Mouse (Mus musculus) colon, adult 2 months (tissue): ENCODE results near the gene Ifi27l2b. TPM values are rescaled to one million over a fixed set of nuclear protein-coding genes. Genes with fewer than 3 reads are reported as not detected.

Experiments used
- polyA plus RNA-seq: library from polyadenylated mRNA; depleted of rRNA; stranded (reverse); fragments of >200 nt; gene quantifications from 2 replicates; pipeline ENCODE4 v1.2.3, GENCODE M21; 2012; rRNA removed

Gene Ifi27l2b
- 123 and 151 TPM in 2 replicates for polyA plus RNA-seq

GRCm38 (mm10) chr12:103457140-103457539 lies at the start of gene Ifi27l2b:
TSS of gene Ifi27l2b (minus strand) at chr12:103457223.

GRCm38 (mm10) chr12:103443524-103443923 lies 13.5 kb downstream of the Ifi27l2b start, which contains the start of gene Ifi27l2a:
TSS of gene Ifi27l2a (minus strand) at chr12:103443680.

DNA sequence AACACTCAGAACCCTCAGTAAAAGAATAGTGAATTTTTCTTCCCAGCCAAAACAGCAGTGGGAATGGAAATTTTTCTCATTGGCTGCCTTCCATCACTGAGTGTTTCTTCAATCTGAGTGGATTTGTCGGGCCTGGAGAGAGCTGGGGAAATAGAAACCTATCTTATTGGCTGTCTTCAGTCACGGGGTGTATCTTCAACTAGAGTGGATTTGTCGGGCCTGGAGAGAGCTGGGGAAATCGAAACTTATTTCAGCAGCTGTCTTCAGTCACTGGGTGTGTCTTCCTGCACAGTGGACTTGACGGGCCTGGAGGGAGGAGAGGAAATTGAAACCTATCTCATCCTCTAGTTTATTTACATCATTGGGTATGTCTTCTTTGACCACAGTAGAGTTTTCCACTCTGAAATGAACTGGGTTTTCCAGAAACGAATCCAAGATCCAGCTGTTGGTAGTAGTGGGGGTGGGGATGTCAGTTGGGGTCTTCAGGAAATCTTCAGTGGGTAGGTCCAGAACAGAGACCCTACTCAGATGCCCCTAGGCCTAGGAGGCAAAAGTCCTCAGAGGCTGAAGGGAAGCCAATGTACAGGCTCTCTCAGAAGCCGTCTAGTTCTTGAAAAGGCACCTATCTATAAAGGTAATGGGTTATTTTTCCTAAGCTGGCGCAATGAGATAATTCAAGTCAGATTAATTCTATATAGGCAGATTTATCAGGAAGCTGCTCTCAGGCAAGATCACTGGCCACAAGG lies 22.9 kb downstream of the Ifi27l2b start, which contains the start of gene Ifi27:
TSS of gene Ifi27 (plus strand) at position 226 of the 746 bp plus-strand sequence.

DNA sequence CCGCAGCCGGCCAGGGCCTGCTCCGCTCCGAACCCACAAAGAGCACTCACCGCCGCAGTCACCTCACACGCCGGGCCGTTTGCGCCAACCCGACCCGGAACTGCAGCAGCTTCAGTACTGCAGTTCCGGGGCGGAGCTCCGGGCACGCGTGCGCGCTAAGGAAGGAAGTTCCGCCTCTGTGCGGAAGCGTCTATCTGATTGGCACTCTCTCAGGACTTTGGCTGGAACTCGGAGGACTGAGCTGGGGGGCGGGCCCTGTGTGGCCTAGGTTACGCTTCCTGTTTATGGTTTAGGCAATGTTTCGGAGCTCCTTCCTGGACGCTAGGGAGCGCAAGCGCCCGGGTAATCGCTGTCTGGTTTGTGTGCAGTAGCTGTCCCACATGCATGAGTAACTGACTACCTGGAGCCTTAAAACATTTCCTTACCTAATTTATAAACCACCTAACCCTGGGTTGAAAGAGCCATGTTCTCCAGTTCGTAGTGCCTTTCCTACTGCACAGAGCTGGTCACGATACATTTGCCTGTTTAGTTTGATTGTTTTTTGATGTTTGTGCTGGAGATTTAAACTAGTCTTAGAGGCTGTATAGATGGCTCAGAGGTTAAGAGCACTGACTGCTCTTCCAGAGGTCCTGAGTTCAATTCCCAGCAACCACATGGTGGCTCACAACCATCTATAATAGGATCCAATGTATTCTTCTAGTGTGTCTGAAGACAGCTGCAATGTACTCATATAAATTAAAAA lies 31.1 kb downstream of the Ifi27l2b start, which contains the start of gene Ddx24:
TSS of gene Ddx24 (minus strand) at position 102 of the 742 bp plus-strand sequence.

GRCm38 (mm10) chr12:103407720-103408119 lies 49.3 kb downstream of the Ifi27l2b start, which contains the start of gene 9330161L09Rik:
TSS of gene 9330161L09Rik (minus strand) at chr12:103407820.

Other genes with a start within 250 kb of the Ifi27l2b start
- gene Prima1, start 215.1 kb downstream of the Ifi27l2b start, polyA plus RNA-seq, result 4.4 and 4.5 TPM in 2 replicates
- not detected in 2 replicates for gene Fam181a, start 146.2 kb downstream of the Ifi27l2b start, polyA plus RNA-seq
- gene Asb2, start 101.2 kb downstream of the Ifi27l2b start, polyA plus RNA-seq, result 72.2 and 87.2 TPM in 2 replicates
- gene Otub2, start 68.5 kb downstream of the Ifi27l2b start, polyA plus RNA-seq, result 1.7 and 2.0 TPM in 2 replicates
- 0.38 and 0.50 TPM in 2 replicates for gene 9330161L09Rik, start 49.4 kb downstream of the Ifi27l2b start, polyA plus RNA-seq
- gene Ddx24, start 31.4 kb downstream of the Ifi27l2b start, polyA plus RNA-seq, result 19.9 and 27.8 TPM in 2 replicates
- gene Ifi27, start 23.0 kb downstream of the Ifi27l2b start, polyA plus RNA-seq, result 150 and 212 TPM in 2 replicates
- 288 and 311 TPM in 2 replicates for gene Ifi27l2a, start 13.5 kb downstream of the Ifi27l2b start, polyA plus RNA-seq
- gene Ppp4r4, start 75.1 kb upstream of the Ifi27l2b start, polyA plus RNA-seq, result 0.09 and 0.19 TPM in 2 replicates
- gene Serpina10, start 174.2 kb upstream of the Ifi27l2b start, polyA plus RNA-seq, result 0.07 and 0.13 TPM in 2 replicates
- not detected in 2 replicates for gene Serpina6, start 200.0 kb upstream of the Ifi27l2b start, polyA plus RNA-seq
- gene Serpina16, start 218.9 kb upstream of the Ifi27l2b start, polyA plus RNA-seq, result not detected in 2 replicates
- gene Serpina1f, start 238.3 kb upstream of the Ifi27l2b start, polyA plus RNA-seq, result not detected in 2 replicates